Mouse (Mus musculus) neural tube, embryonic 14.5 days (tissue): ENCODE results near the gene Pex13. TPM values are rescaled to one million over a fixed set of nuclear protein-coding genes. Genes with fewer than 3 reads are reported as not detected.
A peak's percentile ranks its signal among the peaks of the same experiment; 100 is the strongest.

Experiments
- ATAC-seq: fragments of 200-750 bp; cut with Nextera tagmentation; 2 replicates; pipeline ENCODE4 v1.8.0; 2017; ENCODE audit warnings: low read depth, mild to moderate bottlenecking, moderate TSS enrichment, moderate library complexity
- H3K27ac ChIP-seq: fragments of 300-500 bp; sonication (generic); 2 replicates; pipeline ENCODE4 v1.5.1; 2014; ENCODE audit warnings: low read depth, mild to moderate bottlenecking, control low read depth, low read length, moderate library complexity, mixed read lengths
- H3K27me3 ChIP-seq: fragments of 300-500 bp; sonication (generic); 2 replicates; pipeline ENCODE4 v1.6.1; 2014; ENCODE audit warnings: low read length; ENCODE audit not compliant: control insufficient read depth, insufficient read depth
- H3K36me3 ChIP-seq: fragments of 300-500 bp; sonication (generic); 2 replicates; pipeline ENCODE4 v1.6.1; 2014; ENCODE audit warnings: low read length, mixed read lengths; ENCODE audit not compliant: control insufficient read depth, insufficient read depth
- H3K4me1 ChIP-seq: fragments of 300-500 bp; sonication (generic); 2 replicates; pipeline ENCODE4 v1.6.1; 2014; ENCODE audit warnings: low read length; ENCODE audit not compliant: control insufficient read depth, insufficient read depth
- H3K4me2 ChIP-seq: fragments of 300-500 bp; sonication (generic); 2 replicates; pipeline ENCODE4 v1.6.1; 2014; ENCODE audit warnings: mild to moderate bottlenecking, low read depth, low read length, control low read depth
- H3K4me3 ChIP-seq: fragments of 300-500 bp; sonication (generic); 2 replicates; pipeline ENCODE4 v1.5.1; 2014; ENCODE audit warnings: low read depth, low read length, control low read depth, mixed read lengths
- H3K9ac ChIP-seq: fragments of 300-500 bp; sonication (generic); replicated peaks from 2 replicates; pipeline ENCODE4 v1.6.1; 2014; ENCODE audit warnings: low read depth, mild to moderate bottlenecking, control low read depth, low read length, mixed read lengths
- H3K9me3 ChIP-seq: fragments of 300-500 bp; sonication (generic); 2 replicates; pipeline ENCODE4 v1.6.1; 2016; ENCODE audit warnings: low read length; ENCODE audit not compliant: control insufficient read depth
- WGBS: fragments of 180-500 bp; shearing (Covaris S2); extraction: QIAGEN DNeasy Blood & Tissue Kit; methylation state at CpG from one replicate; pipeline ENCODE4 v1.1.7; 2014; 5-methylcytosine and 5-hydroxymethylcytosine counted together
- polyA plus RNA-seq: library from polyadenylated mRNA; unstranded; fragments of >200 nt; fragmentation: Nextera tagmentation; extraction: Ambion mirVana; gene quantifications from 2 replicates; pipeline ENCODE4 v1.2.1, GENCODE M21; 2014

Pex13 gene
- polyA plus RNA-seq, result 36.8 and 38.0 TPM in 2 replicates

GRCm38 (mm10) chr11:23665798-23666501, at the start of gene Pex13:
Gene Pex13 (minus strand): TSS chr11:23665959.
- peak within 1 kb of the TSS; percentile 80 for H3K9ac ChIP-seq
- peaks cover 4% of the 10 kb centered on the region; the same call in 1 of the 2 replicates for H3K27me3 ChIP-seq
- no peaks in the 10 kb centered on the region for H3K36me3 ChIP-seq
- peak; percentile 98 for ATAC-seq
- H3K4me1 ChIP-seq, result peaks cover 7% of the 10 kb centered on the region; the same call in 1 of the 2 replicates
- H3K4me2 ChIP-seq, result peak within 1 kb of the TSS; percentile 74
- H3K27ac ChIP-seq, result peak within 1 kb of the TSS; percentile 93
- WGBS, result under 1% methylated on average over 49 of the region's 49 CpGs
- H3K4me3 ChIP-seq, result peak within 1 kb of the TSS; percentile 81
- H3K9me3 ChIP-seq, result no peaks in the 10 kb centered on the region

DNA sequence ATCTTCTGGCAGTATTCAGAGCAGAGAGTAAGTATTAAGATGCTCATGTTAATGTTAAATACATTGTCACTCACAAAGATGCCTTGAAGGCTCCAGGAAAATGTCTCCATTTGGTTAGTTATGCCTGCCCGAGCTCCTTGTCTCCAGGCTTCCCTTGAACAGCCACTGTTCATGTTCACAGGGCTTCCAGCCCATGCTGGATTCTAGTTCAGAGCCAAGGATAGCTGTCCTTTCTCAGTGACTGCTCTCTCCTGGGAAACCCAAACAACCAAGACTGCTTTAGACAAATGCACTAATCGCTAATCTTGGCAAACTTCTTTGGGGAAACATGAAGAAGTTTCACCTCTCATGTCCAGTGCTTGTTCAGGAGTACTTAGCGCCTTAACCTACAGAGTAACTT, 46.5 kb upstream of the Pex13 start:
- Histone ChIP-seq H3K9ac (no peak overlapping the region), H3K4me1 (no peaks in the 10 kb centered on the region), H3K27me3 (no peaks in the 10 kb centered on the region), H3K36me3 (peaks cover 29% of the 10 kb centered on the region), H3K4me2 (no peak overlapping the region), H3K4me3 (no peak overlapping the region), H3K9me3 (no peaks in the 10 kb centered on the region), H3K27ac (no peak overlapping the region)
- ATAC-seq, result no peak
- 83% methylated on average over 3 of the region's 3 CpGs for WGBS

DNA sequence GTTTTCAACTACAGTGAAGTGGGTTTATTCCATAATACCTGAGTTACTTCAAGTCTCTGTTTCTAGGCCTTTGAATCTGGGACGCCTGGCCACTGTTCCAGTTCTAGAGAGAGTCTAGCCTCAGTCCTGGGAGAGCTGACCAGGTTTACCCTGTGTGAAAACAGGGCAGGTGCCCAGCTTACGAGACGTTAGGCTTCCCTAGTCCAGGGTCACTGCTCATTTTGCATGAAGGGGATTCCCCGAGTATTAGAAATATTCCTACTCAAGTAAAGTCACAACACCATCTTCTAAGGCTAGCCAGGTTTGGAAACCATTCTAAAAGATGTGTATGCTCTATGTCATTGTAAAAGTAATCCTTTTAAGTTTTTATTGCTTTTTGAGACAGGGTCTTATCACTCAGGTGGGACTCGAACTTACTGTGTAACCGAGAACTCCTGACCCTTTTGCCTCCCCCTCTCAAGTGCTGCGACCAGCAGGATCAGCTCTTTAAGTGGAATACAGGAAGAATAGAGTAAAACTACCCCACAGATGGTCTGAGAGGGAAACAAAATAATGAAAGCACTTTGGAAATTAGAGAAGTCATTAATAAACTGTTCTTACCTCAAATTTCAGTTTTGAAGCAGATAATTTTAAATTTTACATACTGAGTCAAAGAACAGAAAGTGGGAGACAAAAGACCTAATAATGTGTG, 39.0 kb upstream of the Pex13 start:
- peaks cover 11% of the 10 kb centered on the region for H3K36me3 ChIP-seq
- H3K27me3 ChIP-seq, result no peaks in the 10 kb centered on the region
- no peak for ATAC-seq
- H3K9ac ChIP-seq, result no peak overlapping the region
- H3K27ac ChIP-seq, result no peak overlapping the region
- H3K4me1 ChIP-seq, result no peaks in the 10 kb centered on the region
- H3K4me3 ChIP-seq, result no peak overlapping the region
- H3K4me2 ChIP-seq, result no peak overlapping the region
- WGBS, result 86% methylated on average over 7 of the region's 7 CpGs
- H3K9me3 ChIP-seq, result no peaks in the 10 kb centered on the region

- Histone ChIP-seq H3K4me3 (no peak overlapping the region), H3K9ac (no peak overlapping the region), H3K4me1 (no peaks in the 10 kb centered on the region), H3K27me3 (no peaks in the 10 kb centered on the region), H3K36me3 (peaks cover 7% of the 10 kb centered on the region; the same call in 1 of the 2 replicates), H3K27ac (no peak overlapping the region), H3K9me3 (no peaks in the 10 kb centered on the region), H3K4me2 (no peak overlapping the region)
- ATAC-seq, result no peak
- 96% methylated on average over 3 of the region's 3 CpGs for WGBS
These were observed 36.1 kb upstream of the Pex13 start for GRCm38 (mm10) chr11:23701831-23702230.

GRCm38 (mm10) chr11:23699414-23700095, 33.8 kb upstream of the Pex13 start:
- Histone ChIP-seq H3K27me3 (no peaks in the 10 kb centered on the region), H3K27ac (no peak overlapping the region), H3K9ac (no peak overlapping the region), H3K4me2 (no peak overlapping the region), H3K9me3 (no peaks in the 10 kb centered on the region), H3K36me3 (peaks cover 4% of the 10 kb centered on the region; the same call in 1 of the 2 replicates), H3K4me1 (no peaks in the 10 kb centered on the region), H3K4me3 (no peak overlapping the region)
- 81% methylated on average over 3 of the region's 3 CpGs for WGBS
- ATAC-seq, result no peak

DNA sequence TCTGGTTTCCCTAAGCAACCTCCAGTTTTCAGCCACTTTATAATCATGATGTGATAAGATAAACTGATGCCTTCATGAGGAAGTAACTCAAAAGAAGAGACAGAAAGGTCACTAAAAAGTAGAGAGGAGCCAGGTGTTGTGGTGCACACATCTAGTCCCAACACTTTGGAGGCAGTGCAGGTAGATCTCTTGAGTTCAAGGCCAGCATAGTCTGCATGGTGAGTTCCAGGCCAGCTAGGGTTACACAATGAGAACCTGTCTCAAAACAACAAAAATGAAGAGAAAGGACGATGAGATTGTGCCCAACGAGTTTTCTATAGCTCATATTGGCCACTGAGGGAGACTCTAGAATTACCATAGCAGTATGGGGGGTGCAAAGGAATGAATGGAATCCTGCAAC, 32.8 kb upstream of the Pex13 start:
- H3K4me1 ChIP-seq, result no peaks in the 10 kb centered on the region
- H3K27ac ChIP-seq, result no peak overlapping the region
- H3K4me2 ChIP-seq, result no peak overlapping the region
- no peak overlapping the region for H3K4me3 ChIP-seq
- 84% methylated on average over 2 of the region's 2 CpGs for WGBS
- no peak for ATAC-seq
- H3K9me3 ChIP-seq, result no peaks in the 10 kb centered on the region
- no peaks in the 10 kb centered on the region for H3K27me3 ChIP-seq
- H3K9ac ChIP-seq, result no peak overlapping the region
- no peaks in the 10 kb centered on the region for H3K36me3 ChIP-seq

- ATAC-seq, result no peak
- H3K27me3 ChIP-seq, result no peaks in the 10 kb centered on the region
- no peak overlapping the region for H3K27ac ChIP-seq
- H3K4me3 ChIP-seq, result no peak overlapping the region
- H3K9ac ChIP-seq, result no peak overlapping the region
- no peak overlapping the region for H3K4me2 ChIP-seq
- H3K9me3 ChIP-seq, result no peaks in the 10 kb centered on the region
- H3K36me3 ChIP-seq, result no peaks in the 10 kb centered on the region
- no peaks in the 10 kb centered on the region for H3K4me1 ChIP-seq
These were observed 30.1 kb upstream of the Pex13 start for GRCm38 (mm10) chr11:23695847-23696246.

GRCm38 (mm10) chr11:23693286-23693685, 27.5 kb upstream of the Pex13 start:
- WGBS, result 96% methylated on average over 2 of the region's 2 CpGs
- H3K4me1 ChIP-seq, result no peaks in the 10 kb centered on the region

DNA sequence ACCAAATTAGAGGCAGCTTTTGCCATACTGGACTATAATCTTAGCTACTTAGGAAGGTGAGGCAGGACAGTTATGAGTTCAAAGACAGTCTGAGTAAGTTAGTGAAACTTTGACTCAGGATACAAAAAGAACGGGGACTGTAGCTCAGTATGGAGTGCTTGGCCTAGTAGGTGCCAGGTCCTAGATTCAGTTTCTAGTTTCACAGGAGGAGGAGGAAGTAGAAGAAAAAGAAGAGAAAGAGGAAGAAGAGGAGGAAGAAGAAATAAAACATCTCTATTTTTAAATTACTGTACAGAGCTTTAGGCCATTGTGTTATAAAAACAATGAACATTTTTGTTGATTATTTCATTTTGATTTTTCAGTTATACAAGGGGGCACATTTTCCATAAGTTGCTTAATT, 22.3 kb upstream of the Pex13 start:
- no peak for ATAC-seq
- H3K4me2 ChIP-seq, result no peak overlapping the region
- H3K27me3 ChIP-seq, result no peaks in the 10 kb centered on the region
- 91% methylated on average over 1 of the region's 1 CpGs for WGBS
- H3K9me3 ChIP-seq, result no peaks in the 10 kb centered on the region
- no peaks in the 10 kb centered on the region for H3K4me1 ChIP-seq
- no peak overlapping the region for H3K27ac ChIP-seq
- no peak overlapping the region for H3K9ac ChIP-seq
- no peak overlapping the region for H3K4me3 ChIP-seq
- H3K36me3 ChIP-seq, result 0 out of 2 replicates have a peak, but pooled peaks cover 4% of the 10 kb centered on the region

More at GRCm38 (mm10) chr11:23693286-23693685, 27.5 kb upstream of the Pex13 start:
- H3K27ac ChIP-seq, result no peak overlapping the region
- H3K9ac ChIP-seq, result no peak overlapping the region
- no peaks in the 10 kb centered on the region for H3K9me3 ChIP-seq
- H3K36me3 ChIP-seq, result 0 out of 2 replicates have a peak, but pooled peaks cover 4% of the 10 kb centered on the region
- ATAC-seq, result no peak
- no peak overlapping the region for H3K4me2 ChIP-seq
- no peaks in the 10 kb centered on the region for H3K27me3 ChIP-seq
- no peak overlapping the region for H3K4me3 ChIP-seq
